Mouse (Mus musculus) heart, embryonic 13.5 days (tissue): ENCODE data around the gene Ccdc61. TPM values are rescaled to one million over a fixed set of nuclear protein-coding genes. Genes with fewer than 3 reads are reported as not detected.
A peak's percentile ranks its signal among the peaks of the same experiment; 100 is the strongest.

ENCODE experiments used
- ATAC-seq: fragments of 200-750 bp; cut with Nextera tagmentation; 2 replicates; pipeline ENCODE4 v1.8.0; 2017; ENCODE audit warnings: moderate TSS enrichment; ENCODE audit not compliant: insufficient number of reproducible peaks, low FRiP score, low TSS enrichment; ENCODE audit errors: extremely low read depth
- H3K27ac ChIP-seq: fragments of 300-500 bp; sonication (generic); replicated peaks from 2 replicates; pipeline ENCODE4 v1.5.1; 2015; ENCODE audit warnings: moderate library complexity, mild to moderate bottlenecking, inconsistent platforms
- H3K27me3 ChIP-seq: fragments of 300-500 bp; sonication (generic); replicated peaks from 2 replicates; pipeline ENCODE4 v1.6.1; 2015; ENCODE audit warnings: mild to moderate bottlenecking, inconsistent platforms
- H3K36me3 ChIP-seq: fragments of 300-500 bp; sonication (generic); 2 replicates; pipeline ENCODE4 v1.6.1; 2015; ENCODE audit warnings: mild to moderate bottlenecking, inconsistent platforms
- H3K4me1 ChIP-seq: fragments of 300-500 bp; sonication (generic); 2 replicates; pipeline ENCODE4 v1.6.1; 2015; ENCODE audit warnings: inconsistent platforms
- H3K4me2 ChIP-seq: fragments of 300-500 bp; sonication (generic); 2 replicates; pipeline ENCODE4 v1.6.1; 2015; ENCODE audit warnings: inconsistent platforms, mild to moderate bottlenecking, moderate library complexity
- H3K4me3 ChIP-seq: fragments of 300-500 bp; sonication (generic); 2 replicates; pipeline ENCODE4 v1.5.1; 2015; ENCODE audit warnings: moderate library complexity, mild to moderate bottlenecking, inconsistent platforms
- H3K9ac ChIP-seq: fragments of 300-500 bp; sonication (generic); 2 replicates; pipeline ENCODE4 v1.6.1; 2015; ENCODE audit warnings: inconsistent platforms, mild to moderate bottlenecking, moderate library complexity
- H3K9me3 ChIP-seq: fragments of 300-500 bp; sonication (generic); 2 replicates; pipeline ENCODE4 v1.6.1; 2016; ENCODE audit warnings: inconsistent platforms
- WGBS: fragments of 180-500 bp; shearing (Covaris S2); methylation state at CpG from one replicate; pipeline ENCODE4 v1.1.7; 2015; ENCODE audit warnings: mixed read lengths; 5-methylcytosine and 5-hydroxymethylcytosine counted together
- polyA plus RNA-seq: library from polyadenylated mRNA; unstranded; fragments of >200 nt; fragmentation: Nextera tagmentation; extraction: Ambion mirVana; gene quantifications from 2 replicates; pipeline ENCODE4 v1.2.1, GENCODE M21; 2015

Gene Ccdc61
- polyA plus RNA-seq, 1 experiment from 2014 or later = 23.0 TPM

GRCm38 (mm10) chr7:18844811-18845210 lies 65.4 kb downstream of the Ccdc61 start:
- H3K27ac ChIP-seq = no peak overlapping the region
- H3K4me3 ChIP-seq = no peak overlapping the region
- H3K9me3 ChIP-seq = no peaks in the 10 kb centered on the region
- peaks cover 10% of the 10 kb centered on the region; the same call in 1 of the 2 replicates for H3K4me1 ChIP-seq
- no peak overlapping the region for H3K9ac ChIP-seq
- H3K36me3 ChIP-seq = no peaks in the 10 kb centered on the region
- no peak overlapping the region for H3K4me2 ChIP-seq
- no peaks in the 10 kb centered on the region for H3K27me3 ChIP-seq
- WGBS = 27% methylated on average over 5 of the region's 5 CpGs
- no peak for ATAC-seq

GRCm38 (mm10) chr7:18841174-18841567 lies 69.0 kb downstream of the Ccdc61 start:
- Histone ChIP-seq H3K4me2 (peak overlapping the region; percentile 77), H3K27me3 (no peaks in the 10 kb centered on the region), H3K4me3 (peak overlapping the region; percentile 29), H3K36me3 (no peaks in the 10 kb centered on the region), H3K27ac (0 out of 2 replicates have a peak overlapping the region, but pooled peaks have one; percentile 53), H3K9ac (peak overlapping the region; percentile 12; the same call in 1 of the 2 replicates), H3K4me1 (peaks cover 12% of the 10 kb centered on the region; the same call in 1 of the 2 replicates), H3K9me3 (no peaks in the 10 kb centered on the region)
- ATAC-seq = no peak
- 86% methylated on average over 1 of the region's 1 CpGs for WGBS

Other genes with a start within 250 kb of the Ccdc61 start
- not detected in 2 replicates for gene Psg20, start 224.2 kb downstream of the Ccdc61 start, polyA plus RNA-seq
- 0.10 TPM in 1 of 2 replicates, not detected in the other for gene Psg22, start 192.3 kb downstream of the Ccdc61 start, polyA plus RNA-seq
- gene Psg19, start 111.9 kb downstream of the Ccdc61 start, polyA plus RNA-seq = not detected in 2 replicates
- 0.09 TPM in 1 of 2 replicates, not detected in the other for gene Psg17, start 88.8 kb downstream of the Ccdc61 start, polyA plus RNA-seq
- gene Mill2, start 70.4 kb downstream of the Ccdc61 start, polyA plus RNA-seq = 0.16 and 0.18 TPM in 2 replicates
- gene Pglyrp1, start 39.1 kb downstream of the Ccdc61 start, polyA plus RNA-seq = 0.82 and 1.2 TPM in 2 replicates
- gene Nova2, start 15.5 kb upstream of the Ccdc61 start, polyA plus RNA-seq = 0.52 and 0.60 TPM in 2 replicates
- not detected in 2 replicates for gene Nanos2, start 77.0 kb upstream of the Ccdc61 start, polyA plus RNA-seq
- gene Mypop, start 80.8 kb upstream of the Ccdc61 start, polyA plus RNA-seq = 1.8 and 1.9 TPM in 2 replicates
- 12.4 and 12.7 TPM in 2 replicates for gene Irf2bp1, start 93.6 kb upstream of the Ccdc61 start, polyA plus RNA-seq
- gene Foxa3, start 113.1 kb upstream of the Ccdc61 start, polyA plus RNA-seq = 0.25 and 1.2 TPM in 2 replicates
- gene Sympk, start 114.0 kb upstream of the Ccdc61 start, polyA plus RNA-seq = 24.8 TPM in 2 replicates
- gene Rsph6a, start 144.3 kb upstream of the Ccdc61 start, polyA plus RNA-seq = not detected in 2 replicates
- 11.3 and 13.9 TPM in 2 replicates for gene Dmwd, start 165.8 kb upstream of the Ccdc61 start, polyA plus RNA-seq
- gene Dmpk, start 173.4 kb upstream of the Ccdc61 start, polyA plus RNA-seq = 19.3 and 20.0 TPM in 2 replicates
- gene Six5, start 184.2 kb upstream of the Ccdc61 start, polyA plus RNA-seq = 5.9 and 6.0 TPM in 2 replicates
- 1.2 and 2.1 TPM in 2 replicates for gene Gm4969, start 208.0 kb upstream of the Ccdc61 start, polyA plus RNA-seq
- gene Fbxo46, start 209.4 kb upstream of the Ccdc61 start, polyA plus RNA-seq = 8.0 and 8.6 TPM in 2 replicates
- gene Qpctl, start 238.9 kb upstream of the Ccdc61 start, polyA plus RNA-seq = 9.5 and 9.7 TPM in 2 replicates
- 107 and 113 TPM in 2 replicates for gene Snrpd2, start 239.3 kb upstream of the Ccdc61 start, polyA plus RNA-seq